Mouse (Mus musculus): ENCODE measurements around the gene Cox5b. TPM values are rescaled to one million over a fixed set of nuclear protein-coding genes. Genes with fewer than 3 reads are reported as not detected.

Cox5b gene
- polyA plus RNA-seq, 1 experiment from 2014 or later: 460 TPM

GRCm38 (mm10) chr1:36696411-36696810 lies 5.2 kb downstream of the Cox5b start:
- peaks cover 2% of the 10 kb centered on the region for H3K36me3 ChIP-seq (replicated peaks; ENCODE audit: control insufficient read depth, insufficient read depth, low read depth, low read length)
- no peak overlapping the region for H3K27ac ChIP-seq (replicated peaks; ENCODE audit: low read depth, low read length)
- no peaks in the 10 kb centered on the region; the same call in 1 of the 2 replicates for H3K4me1 ChIP-seq (ENCODE audit: control insufficient read depth, insufficient read depth, low read length)
- no peaks in the 10 kb centered on the region for H3K27me3 ChIP-seq (ENCODE audit: control insufficient read depth, insufficient read depth, low read length)
- H3K4me2 ChIP-seq (ENCODE audit: low read depth, low read length): no peak overlapping the region
- WGBS: 66% methylated on average over 6 of the region's 6 CpGs
- H3K4me3 ChIP-seq (ENCODE audit: low read depth, low read length): no peak overlapping the region
- DNase-seq (ENCODE audit: low spot score) (no peak), ATAC-seq (replicated peaks; ENCODE audit: insufficient number of reproducible peaks, low FRiP score, low TSS enrichment, low read depth) (no peak)
- H3K9ac ChIP-seq (replicated peaks; ENCODE audit: low read length): no peak overlapping the region
- H3K9me3 ChIP-seq (replicated peaks; ENCODE audit: control insufficient read depth, low read length): no peaks in the 10 kb centered on the region

GRCm38 (mm10) chr1:36697030-36697429 lies 5.8 kb downstream of the Cox5b start:
- Histone ChIP-seq H3K36me3 (replicated peaks; ENCODE audit: control insufficient read depth, insufficient read depth, low read depth, low read length) (peaks cover 2% of the 10 kb centered on the region), H3K9ac (replicated peaks; ENCODE audit: low read length) (no peak overlapping the region), H3K9me3 (replicated peaks; ENCODE audit: control insufficient read depth, low read length) (no peaks in the 10 kb centered on the region), H3K4me3 (ENCODE audit: low read depth, low read length) (no peak overlapping the region), H3K27me3 (ENCODE audit: control insufficient read depth, insufficient read depth, low read length) (no peaks in the 10 kb centered on the region), H3K27ac (replicated peaks; ENCODE audit: low read depth, low read length) (no peak overlapping the region), H3K4me1 (ENCODE audit: control insufficient read depth, insufficient read depth, low read length) (no peaks in the 10 kb centered on the region; the same call in 1 of the 2 replicates), H3K4me2 (ENCODE audit: low read depth, low read length) (no peak overlapping the region)
- no peak for ATAC-seq (replicated peaks; ENCODE audit: insufficient number of reproducible peaks, low FRiP score, low TSS enrichment, low read depth)
- WGBS: 64% methylated on average over 5 of the region's 5 CpGs
- DNase-seq (ENCODE audit: low spot score): no peak

GRCm38 (mm10) chr1:36707166-36707565 lies 15.9 kb downstream of the Cox5b start:
- Histone ChIP-seq H3K9me3 (replicated peaks; ENCODE audit: control insufficient read depth, low read length) (no peaks in the 10 kb centered on the region), H3K4me2 (ENCODE audit: low read depth, low read length) (no peak overlapping the region), H3K9ac (replicated peaks; ENCODE audit: low read length) (no peak overlapping the region), H3K4me1 (ENCODE audit: control insufficient read depth, insufficient read depth, low read length) (no peaks in the 10 kb centered on the region; the same call in none of the 2 replicates), H3K36me3 (replicated peaks; ENCODE audit: control insufficient read depth, insufficient read depth, low read depth, low read length) (peaks cover 7% of the 10 kb centered on the region), H3K27me3 (ENCODE audit: control insufficient read depth, insufficient read depth, low read length) (no peaks in the 10 kb centered on the region), H3K4me3 (ENCODE audit: low read depth, low read length) (no peak overlapping the region), H3K27ac (replicated peaks; ENCODE audit: low read depth, low read length) (no peak overlapping the region)
- ATAC-seq (replicated peaks; ENCODE audit: insufficient number of reproducible peaks, low FRiP score, low TSS enrichment, low read depth) (no peak), DNase-seq (ENCODE audit: low spot score) (no peak)
- WGBS: 74% methylated on average over 2 of the region's 2 CpGs

GRCm38 (mm10) chr1:36707797-36708196 lies 16.5 kb downstream of the Cox5b start:
- Histone ChIP-seq H3K9me3 (replicated peaks; ENCODE audit: control insufficient read depth, low read length) (no peaks in the 10 kb centered on the region), H3K4me3 (ENCODE audit: low read depth, low read length) (no peak overlapping the region), H3K27ac (replicated peaks; ENCODE audit: low read depth, low read length) (no peak overlapping the region), H3K9ac (replicated peaks; ENCODE audit: low read length) (peak overlapping the region; percentile 28; the same call in 1 of the 2 replicates), H3K27me3 (ENCODE audit: control insufficient read depth, insufficient read depth, low read length) (no peaks in the 10 kb centered on the region), H3K4me2 (ENCODE audit: low read depth, low read length) (no peak overlapping the region), H3K4me1 (ENCODE audit: control insufficient read depth, insufficient read depth, low read length) (no peaks in the 10 kb centered on the region; the same call in none of the 2 replicates), H3K36me3 (replicated peaks; ENCODE audit: control insufficient read depth, insufficient read depth, low read depth, low read length) (peaks cover 7% of the 10 kb centered on the region)
- ATAC-seq (replicated peaks; ENCODE audit: insufficient number of reproducible peaks, low FRiP score, low TSS enrichment, low read depth): no peak
- WGBS: 84% methylated on average over 3 of the region's 3 CpGs
- no peak for DNase-seq (ENCODE audit: low spot score)

- peak overlapping the region; percentile 95 for H3K4me3 ChIP-seq (ENCODE audit: low read depth, low read length)
- peak overlapping the region; percentile 91 for H3K9ac ChIP-seq (replicated peaks; ENCODE audit: low read length)
- WGBS: 88% methylated on average over 1 of the region's 1 CpGs
- no peak for DNase-seq (ENCODE audit: low spot score)
- no peaks in the 10 kb centered on the region; the same call in none of the 2 replicates for H3K4me1 ChIP-seq (ENCODE audit: control insufficient read depth, insufficient read depth, low read length)
- H3K4me2 ChIP-seq (ENCODE audit: low read depth, low read length): peak overlapping the region; percentile 78
- H3K27me3 ChIP-seq (ENCODE audit: control insufficient read depth, insufficient read depth, low read length): no peaks in the 10 kb centered on the region
- no peak overlapping the region for H3K27ac ChIP-seq (replicated peaks; ENCODE audit: low read depth, low read length)
- no peak for ATAC-seq (replicated peaks; ENCODE audit: insufficient number of reproducible peaks, low FRiP score, low TSS enrichment, low read depth)
- H3K9me3 ChIP-seq (replicated peaks; ENCODE audit: control insufficient read depth, low read length): no peaks in the 10 kb centered on the region
- H3K36me3 ChIP-seq (replicated peaks; ENCODE audit: control insufficient read depth, insufficient read depth, low read depth, low read length): peaks cover 4% of the 10 kb centered on the region
These were observed 17.4 kb downstream of the Cox5b start for GRCm38 (mm10) chr1:36708626-36709025.

GRCm38 (mm10) chr1:36709055-36709853 lies 18.0 kb downstream of the Cox5b start:
- peak; percentile 51 for DNase-seq (ENCODE audit: low spot score)
- H3K9ac ChIP-seq (replicated peaks; ENCODE audit: low read length): peak overlapping the region; percentile 91
- H3K27me3 ChIP-seq (ENCODE audit: control insufficient read depth, insufficient read depth, low read length): no peaks in the 10 kb centered on the region
- no peaks in the 10 kb centered on the region; the same call in none of the 2 replicates for H3K4me1 ChIP-seq (ENCODE audit: control insufficient read depth, insufficient read depth, low read length)
- peaks cover 3% of the 10 kb centered on the region for H3K36me3 ChIP-seq (replicated peaks; ENCODE audit: control insufficient read depth, insufficient read depth, low read depth, low read length)
- WGBS: 1% methylated on average over 33 of the region's 33 CpGs
- peak overlapping the region; percentile 78 for H3K4me2 ChIP-seq (ENCODE audit: low read depth, low read length)
- H3K27ac ChIP-seq (replicated peaks; ENCODE audit: low read depth, low read length): peak overlapping the region; percentile 25; the same call in 1 of the 2 replicates
- H3K4me3 ChIP-seq (ENCODE audit: low read depth, low read length): peak overlapping the region; percentile 95
- no peaks in the 10 kb centered on the region for H3K9me3 ChIP-seq (replicated peaks; ENCODE audit: control insufficient read depth, low read length)
- ATAC-seq (replicated peaks; ENCODE audit: insufficient number of reproducible peaks, low FRiP score, low TSS enrichment, low read depth): peak; percentile 78

- DNase-seq (ENCODE audit: low spot score): peak; percentile 99
These were observed 18.6 kb downstream of the Cox5b start, which contains the start of gene 4933424G06Rik for GRCm38 (mm10) chr1:36709854-36710280. TSS of gene 4933424G06Rik (plus strand) at chr1:36710149.

GRCm38 (mm10) chr1:36711104-36711503 lies 19.9 kb downstream of the Cox5b start:
- no peak overlapping the region for H3K9ac ChIP-seq (replicated peaks; ENCODE audit: low read length)
- H3K4me1 ChIP-seq (ENCODE audit: control insufficient read depth, insufficient read depth, low read length): no peaks in the 10 kb centered on the region; the same call in none of the 2 replicates
- WGBS: 96% methylated on average over 2 of the region's 2 CpGs
- no peak overlapping the region for H3K4me3 ChIP-seq (ENCODE audit: low read depth, low read length)
- ATAC-seq (replicated peaks; ENCODE audit: insufficient number of reproducible peaks, low FRiP score, low TSS enrichment, low read depth): no peak
- H3K9me3 ChIP-seq (replicated peaks; ENCODE audit: control insufficient read depth, low read length): no peaks in the 10 kb centered on the region
- no peaks in the 10 kb centered on the region for H3K27me3 ChIP-seq (ENCODE audit: control insufficient read depth, insufficient read depth, low read length)
- H3K4me2 ChIP-seq (ENCODE audit: low read depth, low read length): no peak overlapping the region
- no peaks in the 10 kb centered on the region; the same call in none of the 2 replicates for H3K36me3 ChIP-seq (replicated peaks; ENCODE audit: control insufficient read depth, insufficient read depth, low read depth, low read length)
- H3K27ac ChIP-seq (replicated peaks; ENCODE audit: low read depth, low read length): no peak overlapping the region
- DNase-seq (ENCODE audit: low spot score): no peak

More at GRCm38 (mm10) chr1:36709854-36710280, 18.6 kb downstream of the Cox5b start, which contains the start of gene 4933424G06Rik:
- H3K27ac ChIP-seq (replicated peaks; ENCODE audit: low read depth, low read length): peak within 1 kb of the TSS; percentile 25; the same call in 1 of the 2 replicates
- H3K9ac ChIP-seq (replicated peaks; ENCODE audit: low read length): peak within 1 kb of the TSS; percentile 91
- H3K36me3 ChIP-seq (replicated peaks; ENCODE audit: control insufficient read depth, insufficient read depth, low read depth, low read length): peaks cover 3% of the 10 kb centered on the region
- under 1% methylated on average over 29 of the region's 29 CpGs for WGBS
- no peaks in the 10 kb centered on the region for H3K9me3 ChIP-seq (replicated peaks; ENCODE audit: control insufficient read depth, low read length)
- ATAC-seq (replicated peaks; ENCODE audit: insufficient number of reproducible peaks, low FRiP score, low TSS enrichment, low read depth): peak; percentile 90
- H3K27me3 ChIP-seq (ENCODE audit: control insufficient read depth, insufficient read depth, low read length): no peaks in the 10 kb centered on the region
- no peaks in the 10 kb centered on the region; the same call in none of the 2 replicates for H3K4me1 ChIP-seq (ENCODE audit: control insufficient read depth, insufficient read depth, low read length)
- H3K4me3 ChIP-seq (ENCODE audit: low read depth, low read length): peak within 1 kb of the TSS; percentile 95
- H3K4me2 ChIP-seq (ENCODE audit: low read depth, low read length): peak within 1 kb of the TSS; percentile 78
